Mouse (Mus musculus): Measurements from ENCODE around the gene Ubl3.

Gene Ubl3

DNA sequence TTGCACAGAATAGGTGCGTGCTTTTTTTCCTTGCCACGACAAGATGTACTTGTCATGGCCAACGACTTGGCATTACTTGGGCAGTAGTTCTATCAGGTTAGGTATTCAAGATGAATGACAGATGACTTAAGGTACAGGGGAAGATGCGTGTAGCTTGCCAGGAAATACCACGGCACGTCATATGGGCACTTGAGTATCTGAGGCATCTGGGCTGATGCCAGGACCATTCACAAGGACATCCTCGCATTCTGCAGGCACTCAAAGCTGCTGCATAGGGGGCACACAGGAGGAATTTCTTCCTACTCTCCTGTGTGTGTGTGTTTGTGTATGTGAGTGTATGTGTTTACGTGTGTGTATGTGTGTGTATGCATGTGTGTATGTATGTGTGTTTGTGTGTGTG, 9.6 kb upstream of the Ubl3 start:
- no peak for DNase-seq

DNA sequence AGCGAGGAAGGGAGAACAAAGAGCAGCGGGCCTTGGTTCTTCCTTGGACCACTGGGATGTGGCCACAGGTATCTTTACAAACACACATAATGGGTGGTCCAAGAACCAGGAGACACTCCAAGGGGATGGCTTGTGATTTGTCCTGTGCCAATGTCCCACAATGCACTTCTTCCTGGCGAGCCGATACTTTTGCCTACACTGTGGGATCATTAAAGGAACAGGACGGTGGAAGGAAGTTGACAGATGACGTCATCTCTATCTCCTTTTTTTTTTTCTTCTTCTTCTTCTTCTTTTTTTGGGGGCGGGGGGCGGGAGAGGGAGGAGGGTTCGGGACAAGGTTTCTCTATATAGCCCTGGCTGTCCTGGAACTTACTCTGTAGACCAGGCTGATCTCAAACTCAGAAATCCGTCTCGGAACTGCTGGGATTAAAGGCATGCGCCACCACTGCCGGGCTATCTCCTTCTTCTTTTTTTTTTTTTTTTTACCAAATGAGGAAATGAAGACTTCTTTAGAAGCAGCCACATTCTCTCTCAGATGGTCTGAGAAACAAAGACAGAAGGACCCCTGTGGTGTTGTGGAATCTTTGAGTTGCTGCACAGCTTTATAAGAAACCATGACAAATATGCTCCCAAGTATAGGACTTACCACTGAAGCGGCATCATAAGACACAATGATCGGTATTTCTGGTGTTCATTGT, 6.8 kb upstream of the Ubl3 start:
- no peak for DNase-seq

DNA sequence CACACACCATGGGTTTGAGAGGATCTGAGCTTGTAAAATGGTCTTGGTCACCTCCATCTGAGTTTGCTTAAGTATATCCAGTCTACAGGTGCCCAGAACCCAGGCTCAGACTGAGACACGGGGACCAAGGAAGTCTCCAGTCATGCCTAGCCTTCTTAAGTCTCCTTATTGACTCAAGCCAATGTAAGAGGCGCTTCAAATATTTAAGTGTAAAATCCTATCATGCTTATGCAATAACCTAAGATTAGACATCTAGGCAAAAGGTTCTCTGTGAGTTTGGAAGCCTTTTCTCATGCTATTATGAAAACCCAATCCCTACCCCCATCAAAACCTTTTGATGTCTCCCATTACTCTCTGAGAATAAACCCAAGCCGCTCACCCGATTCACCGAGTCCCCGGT, 5.9 kb upstream of the Ubl3 start:
- no peak for DNase-seq

DNA sequence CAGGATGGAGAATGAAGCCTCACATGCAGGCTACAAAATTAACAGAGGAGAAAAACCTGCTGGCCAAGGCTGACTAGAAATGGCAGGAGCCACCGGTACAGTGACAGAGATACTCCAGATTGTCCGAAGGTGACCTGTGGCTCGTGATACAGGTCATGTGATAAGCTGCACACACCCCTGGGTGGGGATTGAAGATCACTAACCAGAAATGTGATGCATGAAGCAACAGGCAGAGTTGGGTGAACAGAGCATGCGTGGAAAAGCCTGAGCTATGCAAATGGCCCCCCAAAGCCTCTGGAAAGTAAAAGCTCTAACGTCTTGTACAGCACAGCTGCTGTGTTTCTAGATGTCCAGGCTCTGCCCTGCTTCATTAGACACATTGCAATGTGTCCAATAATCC, 3.9 kb upstream of the Ubl3 start:
- peak; percentile 41 to 47 for DNase-seq

DNA sequence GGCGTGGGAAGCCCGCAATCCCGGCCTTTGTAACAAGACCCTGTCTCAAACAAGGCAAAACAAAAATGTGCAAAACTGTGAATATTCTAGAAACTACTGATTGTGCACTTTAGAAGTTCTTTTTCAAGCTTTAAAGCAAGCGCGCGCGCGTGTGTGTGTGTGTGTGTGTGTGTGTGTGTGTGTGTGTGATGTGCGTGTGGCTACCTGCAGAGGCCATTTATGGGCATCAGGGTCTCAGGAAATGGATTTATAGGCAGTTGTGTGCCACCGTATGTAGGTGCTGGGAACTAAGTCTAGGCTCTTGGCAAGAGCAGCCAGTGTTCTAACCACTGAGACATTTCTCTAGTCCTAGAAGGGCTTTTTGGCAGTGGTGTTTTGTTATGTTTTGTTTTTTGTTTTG, 2.6 kb upstream of the Ubl3 start:
- DNase-seq, result no peak

DNA sequence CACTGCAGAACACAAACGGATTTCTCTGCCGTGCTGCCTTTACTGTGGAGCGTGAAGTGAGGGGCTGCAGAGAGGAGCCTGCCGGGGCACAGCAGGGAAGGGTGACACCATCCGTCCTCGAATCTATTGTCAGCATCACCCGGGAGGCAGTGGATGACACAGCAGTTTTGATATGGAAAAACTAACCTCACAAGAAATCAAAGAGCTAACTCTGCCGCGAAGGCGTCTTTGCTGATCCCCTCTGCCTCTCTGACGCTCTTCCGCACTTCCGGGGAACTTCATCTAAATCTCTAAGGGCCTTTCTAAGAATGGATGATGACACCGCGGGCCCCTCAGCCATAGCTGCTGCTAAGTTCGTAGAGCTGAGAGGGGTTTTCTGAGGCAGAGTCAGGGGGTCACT, 2.1 kb upstream of the Ubl3 start:
- no peak for DNase-seq

DNA sequence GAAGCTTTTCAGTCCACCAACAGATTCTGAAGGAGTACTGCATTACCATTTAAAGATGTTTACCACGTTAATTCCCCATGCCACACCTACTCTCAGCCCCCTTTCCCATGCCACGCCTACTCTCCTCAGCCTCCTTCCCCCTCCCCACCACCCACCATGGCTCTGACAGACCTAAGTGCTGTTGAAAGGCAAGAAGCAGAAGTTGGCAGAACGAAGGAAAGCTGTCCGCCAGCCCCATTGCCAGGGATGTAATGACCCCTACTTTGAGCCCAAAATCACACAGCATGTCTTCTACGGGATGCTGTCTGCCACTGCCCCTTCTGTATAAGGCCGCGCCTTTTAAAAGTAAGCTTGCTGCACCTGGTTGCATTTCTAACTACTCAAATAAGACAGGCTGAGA, 1.7 kb upstream of the Ubl3 start:
- DNase-seq, result no peak

DNA sequence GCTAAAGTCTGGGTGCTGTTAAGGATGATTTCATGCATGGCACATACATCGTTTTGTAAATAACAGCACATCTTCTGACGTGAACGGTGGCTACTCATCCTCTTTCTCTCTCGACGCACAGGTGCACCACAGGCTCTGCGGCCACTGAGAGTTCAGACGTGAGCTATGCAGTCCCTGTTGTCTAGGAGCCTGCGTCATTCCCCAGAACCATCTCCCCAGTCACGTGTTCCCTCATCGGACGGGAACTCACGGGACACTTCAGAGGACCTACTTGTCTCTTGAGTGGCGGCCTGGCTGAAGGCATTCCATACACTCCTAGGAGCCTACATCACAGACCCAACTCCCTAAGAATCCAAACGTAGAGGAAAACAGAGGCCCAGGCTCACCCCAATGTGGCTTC, 1.1 kb upstream of the Ubl3 start:
- DNase-seq, result no peak

DNA sequence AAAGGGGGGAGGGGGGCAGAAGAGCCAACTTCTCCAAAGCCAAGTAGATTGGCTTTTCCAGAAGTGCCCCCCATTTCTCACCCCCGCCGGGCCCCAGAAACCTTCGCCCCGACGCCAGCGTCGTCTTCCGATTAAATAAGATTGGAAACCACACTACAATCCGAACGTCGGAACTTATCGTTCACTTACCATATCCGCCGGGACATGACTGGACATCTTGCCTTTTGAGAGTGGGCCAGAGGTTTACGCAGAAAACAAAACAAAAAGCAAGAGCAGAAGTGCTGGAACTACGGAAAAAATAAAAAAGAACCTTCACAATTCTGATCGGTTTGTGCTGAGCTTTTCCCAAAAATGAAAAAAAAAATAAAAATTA, 839 bp downstream of the Ubl3 start:
- DNase-seq, result peak; percentile 37 to 51

DNA sequence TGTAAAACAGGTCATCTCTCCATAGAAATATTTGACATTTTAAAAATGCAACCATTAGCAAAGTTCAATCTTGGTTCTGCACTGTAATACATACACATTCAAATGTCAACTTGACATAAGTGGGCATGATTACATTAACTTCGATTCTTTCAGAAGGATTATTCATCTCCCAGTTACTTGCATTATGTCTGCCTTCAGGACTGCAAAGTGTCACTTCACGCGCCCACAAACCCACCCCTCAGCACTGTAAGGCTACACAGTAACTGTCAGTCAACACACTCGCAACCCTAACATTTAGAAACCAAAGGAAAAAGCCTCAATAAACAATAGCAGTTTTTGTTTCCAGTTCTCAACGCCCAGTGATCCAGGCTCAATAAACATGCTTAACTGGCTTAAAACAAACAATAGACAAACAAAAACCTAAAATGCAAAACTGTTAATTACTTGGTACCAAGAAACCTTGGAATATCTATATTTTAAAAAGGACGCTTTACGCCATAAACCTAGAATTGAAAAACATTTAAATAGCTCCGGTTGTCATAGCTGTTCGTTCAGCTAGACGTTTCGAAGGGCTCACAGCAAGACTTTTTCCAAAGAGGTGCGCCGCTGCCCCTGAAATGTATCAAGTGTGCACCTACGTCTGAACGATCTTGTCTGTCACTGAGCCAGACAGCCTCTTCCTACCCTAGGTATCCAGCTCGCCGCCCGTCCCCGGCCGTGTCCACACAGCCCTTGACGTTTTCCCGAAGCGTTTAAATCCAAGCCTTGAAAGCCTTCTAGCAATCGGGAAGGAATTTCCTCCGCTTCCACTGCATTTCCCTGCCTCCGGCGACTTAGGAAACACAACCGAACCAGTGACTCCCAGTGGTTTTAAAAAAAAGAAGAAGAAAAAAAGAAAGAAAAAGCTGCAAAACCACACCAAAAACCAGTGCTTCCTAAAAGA, 1.5 kb downstream of the Ubl3 start:
- peak; percentile 38 to 69 for DNase-seq

DNA sequence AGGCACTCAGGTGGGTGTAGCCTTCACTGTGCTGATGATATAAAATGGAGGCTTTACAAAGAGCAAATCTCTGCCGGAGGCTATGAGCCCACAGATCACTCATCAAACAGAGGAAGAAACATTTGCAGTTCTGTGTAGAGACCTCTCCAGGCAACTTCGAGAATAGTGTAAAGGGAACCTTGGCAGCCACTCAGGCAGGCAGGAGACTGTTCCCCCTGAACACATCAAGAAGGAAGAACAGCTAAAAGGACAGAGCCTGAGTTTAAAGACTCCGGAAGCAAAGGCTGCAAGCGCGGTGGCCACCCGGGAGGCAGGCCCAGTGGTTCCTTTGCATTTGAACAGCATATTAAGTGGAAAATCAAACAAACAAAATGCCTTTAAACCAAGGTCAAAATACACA, 2.2 kb downstream of the Ubl3 start:
- DNase-seq, result peak; percentile 39 to 57

DNA sequence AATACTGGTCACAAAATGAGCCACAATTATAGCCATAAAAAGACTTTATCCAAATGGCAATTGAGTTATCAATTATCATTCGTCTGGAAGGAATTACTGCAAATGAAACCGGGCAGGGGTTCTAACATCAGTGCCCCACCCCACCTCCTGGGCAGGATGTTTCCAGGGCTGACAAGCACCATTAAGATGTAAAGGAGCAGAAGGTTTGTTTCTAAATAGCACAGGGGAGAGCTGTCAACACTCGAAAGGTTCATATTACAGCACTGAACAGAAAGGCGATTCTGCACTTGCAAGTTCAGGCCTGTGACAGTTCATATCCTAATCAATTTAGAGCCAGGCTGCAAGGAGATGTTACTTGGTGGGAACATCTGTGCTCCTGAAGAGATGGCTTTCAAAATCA, 3.3 kb downstream of the Ubl3 start:
- DNase-seq, result no peak

DNA sequence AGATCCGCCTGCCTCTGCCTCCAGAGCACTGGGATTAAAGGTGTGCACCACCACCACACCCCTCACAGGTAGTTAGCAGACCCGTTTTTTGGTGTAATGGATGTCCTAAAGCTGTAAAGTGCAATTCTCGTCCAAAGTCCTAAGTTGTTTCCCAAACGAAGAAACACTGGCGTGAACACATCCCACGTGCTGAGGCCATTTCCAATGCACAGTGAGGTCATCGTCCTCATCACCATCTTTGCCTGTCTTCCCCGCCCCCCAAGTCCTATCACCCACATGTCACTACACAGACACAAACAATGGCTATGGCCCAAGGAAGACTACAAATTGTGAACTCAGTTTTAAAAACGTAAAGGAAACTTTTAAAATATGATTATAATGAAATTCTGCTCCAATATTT, 4.0 kb downstream of the Ubl3 start:
- peak in 1 of 2 experiments; percentile 30 for DNase-seq

DNA sequence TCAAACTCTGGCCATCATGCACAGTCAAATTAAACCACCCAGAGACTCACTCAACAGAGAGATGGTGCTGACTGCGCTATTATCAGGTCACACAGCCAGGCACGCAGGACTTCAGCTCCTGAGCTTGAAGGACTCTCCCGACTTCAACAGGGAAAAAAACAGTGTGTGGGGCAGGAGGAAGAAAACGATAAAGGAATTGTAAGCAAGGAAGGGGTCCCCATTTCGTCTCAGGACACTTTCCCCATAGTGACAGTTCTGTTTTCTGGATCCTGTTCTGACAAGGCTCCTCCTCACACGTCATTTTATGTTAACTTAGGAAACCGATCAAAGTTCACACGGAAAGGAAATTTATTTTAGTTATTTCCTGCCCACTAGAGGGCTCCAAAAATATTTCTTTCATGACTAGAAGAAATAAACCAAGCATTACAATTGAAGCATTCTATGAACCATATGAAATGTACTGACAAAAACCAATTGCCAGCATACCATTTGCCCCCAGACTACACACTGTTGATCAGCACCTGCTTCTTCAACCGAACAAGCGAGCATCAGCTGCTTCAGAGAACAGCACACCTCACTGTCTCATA, 4.6 kb downstream of the Ubl3 start:
- peak; percentile 33 to 55 for DNase-seq

DNA sequence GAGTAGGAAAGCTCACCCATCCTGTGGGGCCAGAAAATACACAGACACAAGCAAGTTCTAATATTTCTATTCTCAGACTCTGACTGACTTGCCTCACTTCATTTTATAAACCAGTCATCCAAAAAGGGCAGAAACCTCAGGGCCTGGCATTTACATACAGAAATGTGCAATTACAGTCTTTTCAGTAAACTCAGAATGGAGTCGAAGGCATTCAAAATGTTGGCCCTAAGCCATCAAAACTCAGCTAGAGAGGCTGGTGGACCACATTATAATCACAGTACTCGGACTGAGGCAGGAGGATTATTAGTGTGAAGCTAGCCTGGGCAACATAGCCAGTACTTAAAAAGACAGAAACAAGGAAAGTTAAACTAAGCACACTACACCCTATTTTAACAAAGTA, 5.6 kb downstream of the Ubl3 start:
- DNase-seq, result no peak

DNA sequence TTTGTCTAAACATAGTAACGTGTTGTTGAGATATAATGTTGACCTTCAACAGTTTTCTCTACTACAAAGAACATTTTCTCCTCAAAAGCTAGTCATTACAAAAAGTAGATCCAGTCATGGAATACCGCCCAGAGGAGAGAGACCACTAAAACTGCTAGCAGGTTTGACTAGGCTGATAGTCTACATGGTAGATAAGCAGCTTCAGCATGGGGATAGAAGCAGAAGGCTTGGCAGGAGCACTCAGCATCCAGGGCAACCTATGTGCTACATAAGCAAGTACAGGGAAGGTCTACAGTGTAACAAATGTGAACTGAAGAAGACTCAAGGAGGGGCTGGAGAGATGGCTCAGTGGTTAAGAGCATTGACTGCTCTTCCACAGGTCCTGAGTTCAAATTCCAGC, 7.9 kb downstream of the Ubl3 start:
- no peak for DNase-seq

DNA sequence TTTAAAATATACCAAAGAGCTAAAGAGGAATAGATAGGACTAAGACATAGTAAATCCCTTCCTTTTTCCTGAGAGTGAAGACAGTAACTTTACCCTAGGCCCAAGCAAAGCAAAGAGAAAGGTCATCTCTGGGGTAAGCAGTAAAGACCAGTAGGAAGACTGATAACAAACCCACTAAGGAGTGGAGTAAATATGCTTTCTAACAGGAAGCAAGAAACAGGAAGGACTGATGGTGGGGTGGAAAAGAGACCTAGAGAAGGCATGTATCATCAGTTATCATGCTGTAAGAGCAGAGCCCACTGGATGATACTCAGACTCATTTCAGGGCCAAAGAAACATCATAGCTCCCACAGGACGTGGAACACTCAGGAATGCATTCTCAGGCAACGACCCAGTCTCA, 10.4 kb downstream of the Ubl3 start:
- no peak for DNase-seq

DNA sequence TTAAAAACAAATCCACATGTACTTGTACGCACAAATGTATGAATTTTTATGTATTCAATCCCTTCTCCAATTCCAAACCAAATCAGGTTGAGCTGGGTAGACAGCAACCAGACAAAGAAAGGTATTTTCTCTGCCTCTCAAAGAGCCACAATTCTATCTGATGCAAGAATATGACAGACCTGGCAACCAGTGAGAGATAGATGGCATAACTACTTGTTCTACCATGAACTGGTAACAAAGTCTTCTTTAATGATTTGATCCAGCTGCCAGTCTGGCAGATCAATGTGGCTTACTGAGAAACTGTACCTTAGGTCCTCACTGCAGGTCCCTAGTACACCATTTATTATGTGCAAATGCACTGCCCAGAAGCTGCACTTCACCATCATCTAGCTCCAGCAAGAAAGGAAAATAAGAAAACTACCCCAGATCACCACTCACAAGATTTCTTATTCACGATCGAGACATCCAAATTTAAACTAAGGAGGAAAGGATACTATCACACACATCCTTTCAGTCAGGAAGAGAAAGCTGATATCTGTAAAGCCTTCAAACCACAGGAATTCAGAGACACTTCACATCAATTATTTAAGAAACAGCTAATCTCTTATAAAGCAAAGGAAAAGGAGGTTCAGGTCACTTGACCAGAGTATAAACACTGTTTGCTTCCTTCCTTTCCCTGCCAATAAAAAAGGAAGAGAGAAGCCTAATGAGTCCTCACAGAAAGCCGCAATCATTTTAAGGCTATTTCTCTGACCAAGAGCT, 16.7 kb downstream of the Ubl3 start:
- DNase-seq, result no peak

DNA sequence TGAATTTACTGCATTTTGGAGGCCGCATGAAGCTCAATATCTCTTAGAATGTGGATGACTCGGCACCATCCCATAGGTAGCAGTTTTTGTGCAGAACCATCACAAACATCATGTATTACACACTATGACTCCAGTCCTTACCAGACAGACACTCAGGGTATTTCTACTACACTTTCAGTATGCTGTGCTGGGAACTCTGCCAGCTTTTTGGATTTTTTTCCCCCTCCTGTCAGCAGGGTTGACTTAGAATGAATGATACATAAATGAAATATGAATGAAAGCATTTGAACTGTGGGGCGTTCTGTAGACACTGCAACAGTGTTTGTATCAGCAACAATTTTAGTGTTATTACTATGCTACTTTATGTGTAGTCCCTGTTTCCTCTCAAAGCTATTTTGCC, 17.9 kb downstream of the Ubl3 start:
- DNase-seq, result peak in 1 of 2 experiments; percentile 39

DNA sequence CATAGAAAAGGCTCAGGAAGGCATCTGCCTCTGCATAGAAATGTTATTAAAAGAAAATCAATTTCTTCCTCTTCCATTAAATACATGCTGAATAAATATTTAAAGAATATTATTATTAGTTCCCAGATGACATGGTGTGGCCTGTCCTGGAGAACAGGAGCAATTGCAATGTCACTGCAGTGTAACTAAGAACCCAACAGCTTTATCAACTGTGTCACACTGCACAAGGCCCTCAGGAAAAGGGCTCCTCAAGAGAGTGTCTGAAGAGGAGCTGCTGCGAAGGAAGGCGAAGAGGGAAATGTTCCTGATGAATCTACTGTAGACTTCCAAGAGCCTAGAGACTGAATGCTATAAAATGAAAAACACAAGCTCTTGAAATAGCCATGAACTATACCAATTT, 18.7 kb downstream of the Ubl3 start:
- no peak for DNase-seq

DNA sequence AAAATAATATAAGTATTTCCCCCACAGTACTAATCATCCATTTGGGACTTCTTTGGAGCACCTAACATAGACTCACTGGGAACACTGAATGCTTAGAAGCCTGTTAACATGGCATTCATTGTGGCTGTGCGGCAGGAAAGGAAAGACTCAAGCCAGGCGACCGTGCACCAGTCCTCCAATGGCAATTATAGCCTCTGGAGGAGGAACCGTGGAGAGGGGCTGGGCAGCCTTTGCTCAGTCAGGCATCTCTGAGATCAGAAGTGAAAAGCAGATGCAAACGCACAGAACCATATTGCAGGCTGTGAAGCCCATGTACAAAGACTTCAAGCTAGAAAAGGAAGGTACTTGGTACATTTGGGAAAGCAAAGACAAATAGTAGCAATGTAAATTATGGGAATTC, 20.4 kb downstream of the Ubl3 start:
- no peak for DNase-seq

DNA sequence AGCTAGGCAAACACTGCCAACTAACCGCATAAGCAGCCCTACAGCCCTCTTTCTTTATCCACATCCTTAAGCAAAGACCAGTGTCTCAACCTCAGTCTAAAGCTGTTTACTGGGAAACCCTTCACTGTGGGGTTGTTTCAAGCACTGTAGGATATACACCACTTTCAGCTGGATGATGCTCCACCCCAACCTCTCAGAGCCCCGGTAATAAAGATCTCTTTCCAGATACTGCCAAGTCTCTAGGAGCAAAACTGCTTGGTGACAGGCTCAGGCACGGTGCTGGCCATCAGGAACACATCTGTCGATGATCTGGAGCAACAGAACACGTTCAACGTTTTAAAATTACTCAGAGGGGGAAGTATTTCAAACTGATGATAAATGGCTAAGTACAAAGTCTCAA, 25.0 kb downstream of the Ubl3 start:
- no peak for DNase-seq

DNA sequence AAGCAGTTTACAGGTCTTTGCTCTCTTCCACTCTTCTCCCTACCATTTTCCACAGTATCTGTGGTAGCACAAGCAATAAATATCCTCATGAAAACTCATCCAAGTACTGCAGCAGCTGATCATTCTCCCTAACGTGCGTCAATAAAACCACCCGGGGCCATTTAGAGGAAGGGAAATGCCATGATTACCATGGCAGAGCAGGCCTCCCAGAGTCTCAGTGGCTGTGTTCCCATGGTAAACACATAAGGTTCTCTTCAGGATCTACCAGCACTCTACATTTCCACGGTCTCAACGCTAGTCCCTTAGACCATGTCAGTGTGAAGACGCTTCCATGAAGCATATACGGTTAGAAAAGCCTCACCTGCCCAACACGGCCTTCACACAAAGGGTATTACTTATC, 26.0 kb downstream of the Ubl3 start:
- DNase-seq, result no peak

All from kidney, postnatal 36 days (tissue).